Mouse (Mus musculus) adrenal gland, postnatal 4 days (tissue): ENCODE data around the gene Lipe. TPM values are rescaled to one million over a fixed set of nuclear protein-coding genes. Genes with fewer than 3 reads are reported as not detected.
A peak's percentile ranks its signal among the peaks of the same experiment; 100 is the strongest.

Experiments used
- DNase-seq, 2 experiments: peaks; one replicate each; pipeline ENCODE4 v3.0.0; 2021 to 2022; ENCODE audit warnings: low spot score in 2 of 2, mixed read lengths in 2 of 2
- total RNA-seq, 2 experiments: library from RNA; stranded (reverse); gene quantifications; 2 replicates each; pipeline ENCODE4 v1.2.3; 2021

The Lipe gene
- total RNA-seq, 2 experiments from 2014 or later, result 139 to 178 TPM

DNA sequence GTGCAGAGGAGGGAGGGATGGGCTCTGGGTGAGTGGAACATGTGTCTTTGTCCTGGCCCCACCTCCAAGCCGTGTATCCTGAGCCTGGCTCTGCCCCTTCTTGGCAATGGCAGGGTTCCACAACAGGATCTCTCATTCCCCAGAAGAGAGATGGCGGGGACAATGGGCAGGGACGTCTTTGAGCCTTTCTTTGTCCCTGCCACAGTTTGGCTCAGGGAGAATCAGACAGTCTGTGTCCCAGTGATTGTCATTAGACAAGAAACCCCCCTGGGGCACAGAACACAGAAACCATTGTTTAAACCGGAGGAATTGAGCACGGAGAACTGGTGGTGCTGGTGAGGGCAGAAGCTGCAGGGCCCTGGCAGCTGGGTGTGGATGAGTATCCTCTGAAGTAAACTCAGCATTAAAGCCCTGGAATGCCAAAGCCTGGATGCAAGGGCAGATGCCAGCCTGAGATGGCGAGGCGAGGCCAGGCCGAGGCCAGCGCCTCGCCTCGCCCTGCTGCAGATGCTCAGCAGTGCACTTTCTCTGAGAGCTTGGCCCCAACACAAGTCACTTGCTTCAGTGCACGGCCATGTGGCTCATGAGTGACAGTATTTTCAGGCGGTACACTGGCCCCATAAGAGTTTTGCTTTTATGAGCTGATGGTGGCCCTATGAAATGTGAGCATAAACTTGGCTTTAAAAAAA is 32.4 kb downstream of the Lipe start:
- no peak for DNase-seq

DNA sequence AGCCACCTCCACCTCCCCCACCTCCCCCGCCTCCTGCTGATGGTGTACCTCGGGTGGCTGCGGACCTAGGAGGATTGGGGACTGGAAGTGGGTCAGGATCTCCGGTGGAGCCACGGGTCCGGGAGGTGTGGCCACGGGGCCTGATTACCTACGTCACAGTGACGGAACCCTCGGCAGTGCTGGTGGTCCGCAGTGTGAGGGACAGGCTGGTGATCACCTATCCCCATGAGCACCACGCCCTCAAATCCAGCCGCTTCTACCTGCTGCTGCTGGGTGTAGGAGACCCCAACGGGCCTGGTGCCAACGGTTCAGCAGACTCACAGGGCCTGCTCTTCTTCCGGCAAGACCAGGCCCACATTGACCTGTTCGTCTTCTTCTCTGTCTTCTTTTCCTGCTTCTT is 34.9 kb downstream of the Lipe start:
- no peak for DNase-seq

DNA sequence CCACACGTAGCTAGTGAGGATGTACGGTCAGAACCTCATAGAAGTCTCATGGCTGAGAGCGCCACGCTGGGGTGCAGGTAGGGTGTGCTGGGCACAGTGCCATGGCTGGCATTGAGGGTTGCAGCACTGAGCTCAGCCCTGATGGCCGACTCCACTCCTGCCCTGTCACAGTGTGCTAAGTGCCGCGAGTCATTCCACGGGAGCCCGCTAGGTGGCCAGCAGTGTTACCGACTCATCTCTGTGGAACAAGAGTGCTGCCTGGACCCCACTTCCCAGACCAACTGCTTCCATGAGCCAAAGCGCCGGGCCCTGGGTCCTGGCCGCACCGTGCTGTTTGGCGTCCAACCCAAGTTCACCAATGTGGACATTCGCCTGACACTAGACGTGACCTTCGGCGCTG is 35.4 kb downstream of the Lipe start:
- DNase-seq, result no peak

DNA sequence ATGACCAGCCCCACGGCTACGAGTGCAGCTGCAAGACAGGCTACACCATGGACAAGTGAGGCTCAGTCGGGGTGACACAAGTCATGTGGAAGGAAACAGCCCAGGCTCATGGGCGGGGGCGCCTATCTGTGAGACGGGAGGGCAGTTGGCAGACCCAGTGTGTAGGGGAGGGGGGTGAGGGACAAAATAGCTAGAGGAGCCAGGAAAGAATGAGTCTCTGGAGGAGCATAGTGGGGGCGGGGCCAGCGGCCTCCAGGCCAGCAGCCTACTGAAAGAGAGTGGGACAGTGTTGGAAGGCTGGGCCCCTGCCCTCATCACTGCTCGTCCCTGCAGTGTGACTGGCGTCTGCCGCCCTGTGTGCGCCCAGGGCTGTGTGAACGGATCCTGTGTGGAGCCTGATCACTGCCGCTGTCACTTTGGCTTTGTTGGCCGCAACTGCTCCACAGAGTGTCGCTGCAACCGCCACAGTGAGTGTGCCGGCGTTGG is 39.7 kb downstream of the Lipe start:
- DNase-seq, result no peak

DNA sequence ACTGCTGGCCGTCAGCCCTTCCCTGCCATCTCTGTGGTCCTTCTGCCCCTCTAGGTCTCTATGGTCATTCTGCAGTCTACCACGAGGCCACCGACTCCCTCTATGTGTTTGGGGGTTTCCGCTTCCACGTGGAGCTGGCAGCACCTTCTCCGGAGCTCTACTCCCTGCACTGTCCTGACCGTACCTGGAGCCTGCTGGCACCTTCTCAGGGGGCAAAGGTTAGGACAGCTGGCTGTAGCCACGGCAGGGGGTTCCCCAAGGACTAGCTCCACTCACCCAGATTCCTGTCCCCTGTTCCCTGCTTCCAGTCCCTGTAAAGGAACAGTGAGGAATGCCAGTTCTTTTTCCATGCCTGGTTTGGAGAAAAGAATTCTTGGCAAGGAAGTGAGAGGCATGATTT is 49.6 kb downstream of the Lipe start:
- DNase-seq, result no peak

DNA sequence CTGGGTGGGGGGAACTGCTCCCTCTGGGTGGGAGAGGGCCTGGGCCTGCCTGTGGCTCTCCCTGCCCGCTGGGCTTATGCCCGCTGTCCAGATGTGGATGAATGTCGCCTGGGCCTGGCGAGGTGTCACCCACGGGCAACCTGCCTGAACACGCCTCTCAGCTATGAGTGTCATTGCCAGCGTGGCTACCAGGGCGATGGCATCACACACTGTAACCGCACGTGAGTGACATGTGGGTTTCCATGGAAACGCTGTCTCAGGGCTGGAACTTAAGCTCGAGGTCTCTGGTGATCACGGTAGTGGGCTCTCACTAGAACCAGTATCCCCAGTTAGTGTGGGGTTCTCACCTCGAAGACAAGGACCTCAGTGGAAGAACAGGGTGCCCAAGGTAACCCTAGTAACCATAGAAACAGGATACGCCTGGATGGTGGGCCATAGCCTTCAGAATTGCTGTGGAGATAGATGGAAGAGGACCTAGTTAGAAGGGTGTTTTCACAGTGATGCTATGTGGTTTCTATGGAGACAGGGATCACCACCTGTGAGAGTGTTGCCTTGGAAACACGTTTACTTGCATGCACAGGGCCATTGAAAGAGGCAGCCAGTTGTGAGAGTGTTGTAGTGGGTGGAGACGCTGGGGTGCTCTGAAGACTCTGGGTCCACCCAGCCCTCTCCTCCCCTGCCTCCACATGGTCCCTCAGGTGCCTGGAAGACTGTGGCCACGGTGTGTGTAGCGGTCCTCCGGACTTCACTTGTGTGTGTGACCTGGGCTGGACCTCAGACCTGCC is 57.3 kb downstream of the Lipe start:
- DNase-seq, result no peak

DNA sequence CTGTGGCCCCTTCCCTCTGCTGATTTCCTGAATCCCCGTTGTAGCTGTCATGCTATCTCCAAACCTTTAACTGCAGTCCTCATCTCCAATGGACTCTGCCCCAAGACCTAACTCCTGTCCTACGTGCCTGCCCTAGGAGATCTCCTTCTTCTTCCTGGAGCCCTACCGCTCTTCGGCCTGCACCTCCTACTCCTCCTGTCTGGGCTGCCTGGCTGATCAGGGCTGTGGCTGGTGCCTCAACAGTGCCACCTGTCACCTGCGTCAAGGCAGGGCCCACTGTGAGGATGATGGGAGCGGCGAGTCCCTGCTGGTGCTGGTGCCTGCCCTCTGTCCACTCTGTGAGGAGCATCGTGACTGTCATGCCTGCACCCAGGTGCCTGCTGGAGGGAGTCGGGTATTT is 59.2 kb downstream of the Lipe start:
- DNase-seq, result no peak

DNA sequence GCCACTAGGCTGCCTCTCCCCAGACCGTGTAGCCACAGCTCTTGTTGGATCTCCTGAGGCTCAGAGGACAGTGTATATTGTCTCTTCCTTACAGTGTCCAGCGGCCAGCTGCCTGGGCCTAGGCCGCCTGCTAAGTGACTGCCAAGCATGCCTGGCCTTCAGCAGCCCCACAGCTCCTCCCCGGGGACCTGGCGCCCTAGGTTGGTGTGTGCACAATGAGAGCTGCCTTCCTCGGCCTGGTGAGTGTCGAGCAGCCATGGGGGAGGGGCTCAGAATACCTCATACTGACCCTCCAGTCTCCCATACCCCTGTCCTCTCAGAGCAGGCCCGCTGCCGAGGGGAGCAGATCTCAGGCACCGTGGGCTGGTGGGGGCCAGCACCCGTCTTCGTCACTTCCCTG is 64.0 kb downstream of the Lipe start:
- DNase-seq, result no peak

DNA sequence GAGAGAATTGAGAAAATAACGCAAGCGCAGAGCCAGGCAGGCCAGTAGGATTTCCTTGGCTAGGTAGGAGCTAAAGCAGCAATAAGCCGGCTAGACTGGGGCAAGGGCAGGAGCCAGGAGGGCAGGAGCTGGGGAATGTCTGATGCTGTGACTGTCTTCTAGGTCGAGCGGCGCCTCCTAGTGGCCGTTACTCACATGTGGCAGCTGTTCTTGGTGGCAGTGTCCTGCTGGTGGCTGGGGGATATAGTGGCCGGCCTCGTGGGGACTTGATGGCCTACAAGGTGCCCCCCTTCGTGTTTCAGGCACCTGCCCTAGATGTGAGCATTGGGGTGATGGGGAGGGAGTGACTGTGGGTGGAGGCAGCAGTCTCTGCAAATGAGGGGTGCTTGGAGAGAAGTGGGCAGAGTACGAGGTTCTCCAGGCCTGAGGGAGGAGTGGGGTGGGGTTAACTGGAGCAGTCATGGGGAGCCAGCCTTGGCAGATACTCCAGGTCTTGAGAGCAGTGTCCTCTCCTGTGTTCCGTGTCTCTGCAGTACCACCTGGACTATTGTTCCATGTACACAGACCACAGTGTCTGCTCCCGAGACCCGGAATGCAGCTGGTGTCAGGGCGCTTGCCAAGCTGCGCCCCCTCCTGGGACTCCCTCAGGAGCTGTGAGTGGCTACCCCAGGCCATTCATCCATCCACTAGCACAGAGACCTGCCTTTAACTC is 64.8 kb downstream of the Lipe start:
- peak; percentile 53 to 61 for DNase-seq

Other genes starting within 250 kb of the Lipe start
- 1 to 10 TPM; 3.7 to 4.1 TPM for gene Pou2f2, start 219.0 kb downstream of the Lipe start, total RNA-seq
- 10 to 100 TPM; 15.6 to 16.4 TPM for gene Dedd2, start 178.1 kb downstream of the Lipe start, total RNA-seq
- gene Zfp526, start 177.3 kb downstream of the Lipe start, total RNA-seq, result 10 to 100 TPM; 15.9 to 16.3 TPM
- gene Gsk3a, start 160.9 kb downstream of the Lipe start, total RNA-seq, result 10 to 100 TPM; 84.8 to 89.3 TPM
- 10 to 100 TPM; 47.5 to 50.4 TPM for gene Erf, start 147.9 kb downstream of the Lipe start, total RNA-seq
- gene Cic, start 131.0 kb downstream of the Lipe start, total RNA-seq, result 100 to 1,000 TPM; 162 to 174 TPM
- 10 to 100 TPM; 62.9 to 70.0 TPM for gene Pafah1b3, start 100.7 kb downstream of the Lipe start, total RNA-seq
- gene Prr19, start 97.3 kb downstream of the Lipe start, total RNA-seq, result not detected
- 1 to 10 TPM; 4.0 to 5.4 TPM for gene Tmem145, start 92.6 kb downstream of the Lipe start, total RNA-seq
- 10 to 100 TPM; 51.4 to 55.6 TPM for gene Megf8, start 81.5 kb downstream of the Lipe start, total RNA-seq
- not detected for gene Cnfn, start 29.0 kb downstream of the Lipe start, total RNA-seq
- gene Cxcl17, start 14.2 kb upstream of the Lipe start, total RNA-seq, result not detected
- 10 to 100 TPM; 14.9 to 21.4 TPM for gene Ceacam1, start 78.9 kb upstream of the Lipe start, total RNA-seq
- 1 to 10 TPM; 1.7 to 1.9 TPM for gene Ceacam2, start 141.1 kb upstream of the Lipe start, total RNA-seq
- 1 to 10 TPM in 1 of 2 experiments, not detected in 1; 2.5 TPM for gene Erich4, start 217.2 kb upstream of the Lipe start, total RNA-seq
- gene Dmac2, start 220.7 kb upstream of the Lipe start, total RNA-seq, result 10 to 100 TPM; 34.3 to 34.5 TPM
- gene B3gnt8, start 227.9 kb upstream of the Lipe start, total RNA-seq, result 1 to 10 TPM; 4.4 to 7.6 TPM